Mouse (Mus musculus) kidney, adult 2 months (tissue): ENCODE measurements at regions not wholly inside any gene's neighbourhood (a gene's known extent, or its start where the extent isn't known, plus 50 kb on each side); places are given as distances from the start of the nearest gene placed in this dataset.
A peak's percentile ranks its signal among the peaks of the same experiment; 100 is the strongest.

Experiments
- DNase-seq: peaks from one replicate; pipeline ENCODE4 v3.0.0; 2021
- H3K27ac ChIP-seq: fragments of 200-500 bp; 2 replicates; pipeline ENCODE4 v1.5.1; 2012; ENCODE audit warnings: low read depth, low read length, control low read depth, inconsistent platforms; ENCODE audit not compliant: insufficient read depth
- H3K27me3 ChIP-seq: fragments of 200-500 bp; replicated peaks from 2 replicates; pipeline ENCODE4 v1.6.1; 2012; ENCODE audit warnings: mild to moderate bottlenecking, moderate library complexity, low read length, inconsistent platforms; ENCODE audit not compliant: control insufficient read depth, insufficient read depth
- H3K36me3 ChIP-seq: fragments of 200-500 bp; 2 replicates; pipeline ENCODE4 v1.6.1; 2012; ENCODE audit warnings: mild to moderate bottlenecking, moderate library complexity, low read length, inconsistent platforms; ENCODE audit not compliant: control insufficient read depth, insufficient read depth
- H3K4me1 ChIP-seq: fragments of 200-500 bp; 2 replicates; pipeline ENCODE4 v1.6.1; 2011; ENCODE audit warnings: low read length; ENCODE audit not compliant: control insufficient read depth, insufficient read depth
- H3K4me3 ChIP-seq: fragments of 200-500 bp; 2 replicates; pipeline ENCODE4 v1.5.1; 2011; ENCODE audit warnings: mild to moderate bottlenecking, low read depth, low read length, control low read depth; ENCODE audit not compliant: insufficient read depth
- CTCF ChIP-seq: fragments of 200-500 bp; conservative IDR thresholded peaks from 2 replicates; pipeline ENCODE4 v1.5.1; 2011; ENCODE audit warnings: low read depth, mild to moderate bottlenecking, control low read depth, low read length, moderate library complexity, mixed read lengths; ENCODE audit not compliant: insufficient read depth, insufficient read length
- POLR2A ChIP-seq: fragments of 200-500 bp; IDR thresholded peaks from one replicate; pipeline ENCODE4 v1.6.1; 2011; ENCODE audit warnings: low read depth, low read length, control low read depth
- WGBS: fragments of 180-500 bp; shearing (Covaris S2); methylation state at CpG from one replicate; pipeline ENCODE4 v1.1.7; 2018; 5-methylcytosine and 5-hydroxymethylcytosine counted together

DNA sequence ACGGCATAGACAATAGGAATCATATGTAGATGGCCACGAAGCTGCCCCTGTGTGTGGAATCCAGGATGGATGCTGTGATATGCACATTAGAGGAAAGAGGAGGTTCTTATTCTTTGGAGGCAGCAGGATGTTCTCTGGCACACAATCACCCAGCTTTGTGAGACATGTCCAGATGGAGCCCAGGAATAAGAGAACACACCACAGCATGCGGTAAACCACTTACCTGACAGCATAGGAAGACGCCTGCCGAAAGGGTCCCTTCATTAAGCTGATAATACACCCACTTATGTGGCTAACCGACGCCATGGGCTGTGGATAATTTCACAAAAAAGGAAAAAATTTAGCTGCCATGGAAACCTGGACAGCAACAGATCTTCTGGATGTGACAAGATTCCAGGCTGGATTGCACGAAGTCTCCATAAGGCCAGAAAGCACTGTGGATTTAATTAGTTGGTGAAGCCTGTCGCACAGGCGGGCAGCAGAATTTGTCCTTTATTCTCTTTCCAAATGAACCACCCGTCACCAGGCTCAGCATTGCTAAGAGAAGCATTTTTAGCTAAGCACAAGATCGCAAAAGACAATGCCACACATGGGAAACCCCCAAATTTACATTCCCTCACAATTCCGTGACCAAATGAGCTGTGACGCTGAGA is 61.5 kb upstream of the Nrp1 start:
- no peak for TF ChIP-seq CTCF
- TF ChIP-seq POLR2A: no peak
- Histone ChIP-seq H3K36me3 (no peaks in the 10 kb centered on the region), H3K27ac (no peak overlapping the region), H3K27me3 (no peaks in the 10 kb centered on the region), H3K4me1 (no peaks in the 10 kb centered on the region), H3K4me3 (no peak overlapping the region)
- WGBS: 91% methylated on average over 14 of the region's 14 CpGs
- no peak for DNase-seq

DNA sequence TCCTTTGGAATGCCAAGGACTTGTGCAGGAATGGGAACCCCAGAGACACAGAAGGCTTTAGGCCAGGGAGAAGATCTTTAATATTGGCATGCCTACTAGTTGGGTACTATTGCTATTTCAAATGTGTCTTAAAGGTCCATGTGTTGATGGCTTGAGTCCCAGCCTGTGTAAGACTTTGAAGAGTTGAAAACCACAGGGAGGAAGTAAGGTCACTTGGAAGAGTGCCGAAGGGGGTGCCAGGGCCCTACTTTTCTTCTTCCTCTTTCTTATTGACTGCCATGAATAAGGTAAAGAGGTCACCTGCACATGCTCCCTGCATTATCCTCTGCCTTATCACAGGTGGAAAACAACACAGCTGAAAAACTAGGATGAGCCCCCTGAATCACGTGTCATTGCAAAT is 56.1 kb upstream of the Nrp1 start:
- H3K27ac ChIP-seq: no peak overlapping the region
- no peaks in the 10 kb centered on the region for H3K4me1 ChIP-seq
- DNase-seq: peak; percentile 8
- H3K4me3 ChIP-seq: no peak overlapping the region
- 81% methylated on average over 2 of the region's 2 CpGs for WGBS
- TF ChIP-seq POLR2A: no peak
- no peak for TF ChIP-seq CTCF
- no peaks in the 10 kb centered on the region for H3K36me3 ChIP-seq
- no peaks in the 10 kb centered on the region for H3K27me3 ChIP-seq
